Mouse (Mus musculus) C2C12 (cell line): ENCODE data around the gene Mepce.

Source experiments
- CEBPB ChIP-seq: IDR thresholded peaks from one replicate; pipeline ENCODE4 v1.6.1; 2011; ENCODE audit warnings: low read depth, mild to moderate bottlenecking, control low read depth, moderate library complexity
- CTCF ChIP-seq: IDR thresholded peaks from one replicate; pipeline ENCODE4 v1.5.1; 2011; ENCODE audit not compliant: control insufficient read depth, insufficient read depth, insufficient read length
- FOSL1 ChIP-seq: IDR thresholded peaks from one replicate; pipeline ENCODE4 v1.8.0; 2011; ENCODE audit warnings: mild to moderate bottlenecking, low read length; ENCODE audit not compliant: poor library complexity, insufficient read depth, severe bottlenecking
- MAX ChIP-seq: IDR thresholded peaks from one replicate; pipeline ENCODE4 v1.6.1; 2011; ENCODE audit warnings: mild to moderate bottlenecking, control low read depth
- MYOD1 ChIP-seq: IDR thresholded peaks from one replicate; pipeline ENCODE4 v1.6.1; 2011; ENCODE audit warnings: low read depth; ENCODE audit not compliant: control insufficient read depth, insufficient read length
- MYOG ChIP-seq: IDR thresholded peaks from one replicate; pipeline ENCODE4 v1.6.1; 2011; ENCODE audit not compliant: control insufficient read depth, insufficient read length; ENCODE audit errors: extremely low read depth

GRCm38 (mm10) chr5:137808316-137808715 is 20.9 kb upstream of the Mepce start:
- TF ChIP-seq CTCF (no peak), MYOD1 (no peak), FOSL1 (no peak), MYOG (no peak), CEBPB (no peak), MAX (no peak)
